ENCODE assay signal across 8 mouse cellular contexts in the genomic region with DNA sequence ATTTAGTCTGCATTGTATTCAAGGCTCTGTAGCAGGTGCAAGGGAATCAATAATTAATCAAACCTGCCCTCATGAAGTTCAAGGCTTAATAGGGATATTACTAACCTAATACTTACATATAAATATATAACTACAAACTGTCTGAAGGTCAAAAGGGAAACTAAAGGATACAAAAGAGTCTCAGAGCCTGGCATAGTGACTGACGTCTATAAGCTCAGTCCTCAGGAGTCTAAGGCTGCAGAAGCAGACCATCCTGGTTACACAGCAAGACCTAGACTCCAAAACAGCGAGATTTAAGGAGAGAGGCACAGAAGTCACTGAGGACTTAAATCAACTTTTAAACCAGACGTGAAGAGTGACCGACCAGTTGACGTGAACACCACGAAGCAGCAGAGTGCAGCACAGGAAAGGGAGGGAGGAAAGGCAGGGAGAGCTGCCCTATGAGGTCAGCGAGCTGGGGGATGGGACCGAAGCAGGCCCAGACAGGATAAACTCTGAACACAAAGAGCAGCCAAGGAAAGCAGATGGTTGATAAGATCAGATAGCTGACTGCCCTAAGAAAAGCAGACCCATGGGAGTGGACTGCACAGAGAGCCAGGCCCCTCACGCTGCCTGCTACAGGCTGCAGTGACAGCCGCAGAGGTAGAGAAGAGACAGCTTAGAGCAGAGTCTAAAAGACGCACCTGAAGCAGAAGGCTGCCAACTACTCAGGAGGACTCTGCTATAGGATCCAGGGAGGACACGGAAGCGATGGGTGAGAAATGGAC. TPM values are rescaled to one million over a fixed set of nuclear protein-coding genes. Genes with fewer than 3 reads are reported as not detected.
DNase-seq lines count a peak whose midpoint lies in the region; ATAC-seq and TF ChIP-seq lines count a peak whose summit lies in the region.

No protein-coding gene starts in this region.

- WGBS in lung, embryonic 14.5 days: 21% methylated on average over 13 of the region's 13 CpGs

- peaks cover 13% of the 10 kb centered on the region for H3K4me1 ChIP-seq in lung, embryonic 14.5 days (ENCODE audit: insufficient read depth)

- H3K9ac ChIP-seq in lung, embryonic 14.5 days: no peak overlapping the region; the same call in 1 of the 2 replicates

- peak; percentile 74 for ATAC-seq in lung, embryonic 14.5 days (ENCODE audit: insufficient read depth)

- DNase-seq in brain, embryonic 14.5 days (ENCODE audit: low read depth): peak; percentile 52
- peak; percentile 63 for DNase-seq in embryo, embryonic 9.5 days (ENCODE audit: extremely low spot score)
- peak; percentile 53 to 67 for DNase-seq in heart, adult 9 months (ENCODE audit: low spot score in 2 of 2)
- DNase-seq in kidney, adult 18-20 months: peak; percentile 72
- peak; percentile 53 for DNase-seq in lung, embryonic 14.5 days
- peak; percentile 72 for DNase-seq in retina, postnatal 1 day
- no peak for DNase-seq in right cerebral cortex, postnatal 36 days (ENCODE audit: low spot score in 2 of 2)
- DNase-seq in ovary, postnatal 36 days (ENCODE audit: low spot score): no peak

- TF ChIP-seq POLR2A in brain, embryonic 14.5 days (IDR thresholded peaks at IDR 0.05; ENCODE audit: borderline replicate concordance, extremely low read depth, insufficient read depth, insufficient read length, poor library complexity, severe bottlenecking): no peak

- H3K9me3 ChIP-seq in lung, embryonic 14.5 days (ENCODE audit: low read depth, low read length): no peaks in the 10 kb centered on the region

- no peak overlapping the region for H3K4me3 ChIP-seq in lung, embryonic 14.5 days (ENCODE audit: low read depth, low read length)

- TF ChIP-seq CTCF in brain, embryonic 14.5 days (IDR thresholded peaks at IDR 0.05; ENCODE audit: borderline replicate concordance, extremely low read depth, insufficient read depth, insufficient read length): no peak
- TF ChIP-seq CTCF in lung, embryonic 14.5 days (IDR thresholded peaks at IDR 0.05; ENCODE audit: low read depth): no peak

- H3K27ac ChIP-seq in lung, embryonic 14.5 days (ENCODE audit: low read depth): no peak overlapping the region

- H3K27me3 ChIP-seq in lung, embryonic 14.5 days (ENCODE audit: insufficient read depth, low read length): no peaks in the 10 kb centered on the region

- peak overlapping the region; percentile 19; the same call in 1 of the 2 replicates for H3K4me2 ChIP-seq in lung, embryonic 14.5 days

- no peaks in the 10 kb centered on the region for H3K36me3 ChIP-seq in lung, embryonic 14.5 days (ENCODE audit: insufficient read depth)

RNA-seq across cellular contexts. Expression of gene Fnip2, which starts 48.7 kb away (rescaled TPM):
- 14.2 and 21.3 TPM in 2 replicates for polyA plus RNA-seq in brain, embryonic 14.5 days (2012; rRNA removed)
- 5.8 and 6.4 TPM in 2 replicates for polyA plus RNA-seq in lung, embryonic 14.5 days (2014; fragmentation: Nextera tagmentation; extraction: Ambion mirVana)

Comparison
In these comparisons a context has a peak if more than half of its experiments do, and no peak if none do; other contexts are left out.
1. DNase-seq: peak in brain, embryonic 14.5 days (single experiment), embryo, embryonic 9.5 days (single experiment), heart, adult 9 months (2 of 2), kidney, adult 18-20 months (single experiment), lung, embryonic 14.5 days (single experiment) and retina, postnatal 1 day (single experiment); none in right cerebral cortex, postnatal 36 days (0 of 2) and ovary, postnatal 36 days (single experiment).